Mouse (Mus musculus): ENCODE data around the gene Trim15. TPM values are rescaled to one million over a fixed set of nuclear protein-coding genes. Genes with fewer than 3 reads are reported as not detected.

Gene Trim15
- polyA plus RNA-seq, 1 experiment: not detected

- no peaks in the 10 kb centered on the region for H3K79me2 ChIP-seq (ENCODE audit: control insufficient read depth, insufficient read depth)
- no peak overlapping the region for H3K4me3 ChIP-seq
- no peaks in the 10 kb centered on the region for H3K36me3 ChIP-seq (ENCODE audit: control insufficient read depth, insufficient read depth)
- TF ChIP-seq MAX (IDR thresholded peaks at IDR 0.05; ENCODE audit: low read depth) (no peak), MYOD1 (IDR thresholded peaks at IDR 0.05; ENCODE audit: control insufficient read depth in 1 of 3, insufficient read length in 2 of 3, low read depth in 2 of 3) (no peak), CEBPB (IDR thresholded peaks at IDR 0.05; ENCODE audit: insufficient read depth, poor library complexity, severe bottlenecking) (no peak), POLR2A (IDR thresholded peaks at IDR 0.05; ENCODE audit: insufficient read length, low read depth) (no peak), E2F4 (IDR thresholded peaks at IDR 0.05; ENCODE audit: insufficient read depth) (no peak), USF1 (IDR thresholded peaks at IDR 0.05; ENCODE audit: low read depth) (no peak), TCF3 (IDR thresholded peaks at IDR 0.05; ENCODE audit: insufficient read length, low read depth) (no peak), MYOG (IDR thresholded peaks at IDR 0.05; ENCODE audit: control insufficient read depth in 1 of 3, insufficient read depth in 1 of 3, insufficient read length in 2 of 3, low read depth in 2 of 3) (no peak), TCF12 (IDR thresholded peaks at IDR 0.05; ENCODE audit: insufficient read depth, poor library complexity, severe bottlenecking) (no peak), SRF (IDR thresholded peaks at IDR 0.05; ENCODE audit: control insufficient read depth, insufficient read length, low read depth) (no peak), REST (IDR thresholded peaks at IDR 0.05; ENCODE audit: insufficient read depth, insufficient read length) (no peak), POLR2AphosphoS2 (IDR thresholded peaks at IDR 0.05; ENCODE audit: insufficient read length, low read depth) (no peak)
- no peak overlapping the region for H3K4me2 ChIP-seq (ENCODE audit: low read depth)
- H3ac ChIP-seq (ENCODE audit: control insufficient read depth, insufficient read length): no peak overlapping the region
- peaks cover 4% of the 10 kb centered on the region for H3K27me3 ChIP-seq (ENCODE audit: control insufficient read depth, insufficient read depth, insufficient read length)
These were observed 7.6 kb upstream of the Trim15 start for GRCm38 (mm10) chr17:36874636-36875035.

GRCm38 (mm10) chr17:36869955-36870810 is 3.2 kb upstream of the Trim15 start:
- TF ChIP-seq MYOG (IDR thresholded peaks at IDR 0.05; ENCODE audit: control insufficient read depth in 1 of 3, insufficient read depth in 1 of 3, insufficient read length in 2 of 3, low read depth in 2 of 3) (no peak), CEBPB (IDR thresholded peaks at IDR 0.05; ENCODE audit: insufficient read depth, poor library complexity, severe bottlenecking) (no peak), USF1 (IDR thresholded peaks at IDR 0.05; ENCODE audit: low read depth) (no peak), TCF12 (IDR thresholded peaks at IDR 0.05; ENCODE audit: insufficient read depth, poor library complexity, severe bottlenecking) (no peak), MAX (IDR thresholded peaks at IDR 0.05; ENCODE audit: low read depth) (no peak), POLR2AphosphoS2 (IDR thresholded peaks at IDR 0.05; ENCODE audit: insufficient read length, low read depth) (no peak)
- Histone ChIP-seq H3K36me3 (ENCODE audit: control insufficient read depth, insufficient read depth) (no peaks in the 10 kb centered on the region), H3K79me2 (ENCODE audit: control insufficient read depth, insufficient read depth) (no peaks in the 10 kb centered on the region), H3K27me3 (ENCODE audit: control insufficient read depth, insufficient read depth, insufficient read length) (peaks cover 12% of the 10 kb centered on the region), H3K4me2 (ENCODE audit: low read depth) (no peak overlapping the region), H3ac (ENCODE audit: control insufficient read depth, insufficient read length) (no peak overlapping the region), H3K4me3 (no peak overlapping the region)

- Histone ChIP-seq H3K27me3 (ENCODE audit: control insufficient read depth, insufficient read depth, insufficient read length) (peaks cover 12% of the 10 kb centered on the region), H3ac (ENCODE audit: control insufficient read depth, insufficient read length) (no peak within 1 kb of the TSS), H3K4me2 (ENCODE audit: low read depth) (no peak within 1 kb of the TSS), H3K79me2 (ENCODE audit: control insufficient read depth, insufficient read depth) (no peaks in the 10 kb centered on the region), H3K4me3 (no peak within 1 kb of the TSS), H3K36me3 (ENCODE audit: control insufficient read depth, insufficient read depth) (no peaks in the 10 kb centered on the region)
- TF ChIP-seq SRF (IDR thresholded peaks at IDR 0.05; ENCODE audit: control insufficient read depth, insufficient read length, low read depth) (no peak), MYOD1 (IDR thresholded peaks at IDR 0.05; ENCODE audit: control insufficient read depth in 1 of 3, insufficient read length in 2 of 3, low read depth in 2 of 3) (no peak), POLR2A (IDR thresholded peaks at IDR 0.05; ENCODE audit: insufficient read length, low read depth) (no peak), USF1 (IDR thresholded peaks at IDR 0.05; ENCODE audit: low read depth) (no peak), MYOG (IDR thresholded peaks at IDR 0.05; ENCODE audit: control insufficient read depth in 1 of 3, insufficient read depth in 1 of 3, insufficient read length in 2 of 3, low read depth in 2 of 3) (no peak), MAX (IDR thresholded peaks at IDR 0.05; ENCODE audit: low read depth) (no peak), POLR2AphosphoS2 (IDR thresholded peaks at IDR 0.05; ENCODE audit: insufficient read length, low read depth) (no peak), E2F4 (IDR thresholded peaks at IDR 0.05; ENCODE audit: insufficient read depth) (no peak), TCF12 (IDR thresholded peaks at IDR 0.05; ENCODE audit: insufficient read depth, poor library complexity, severe bottlenecking) (no peak), CEBPB (IDR thresholded peaks at IDR 0.05; ENCODE audit: insufficient read depth, poor library complexity, severe bottlenecking) (no peak), REST (IDR thresholded peaks at IDR 0.05; ENCODE audit: insufficient read depth, insufficient read length) (no peak), TCF3 (IDR thresholded peaks at IDR 0.05; ENCODE audit: insufficient read length, low read depth) (no peak)
These were observed 2.4 kb upstream of the Trim15 start, which contains the start of gene Trim10 for GRCm38 (mm10) chr17:36869284-36869954. Gene Trim10 (plus strand): TSS chr17:36869574.

- TF ChIP-seq POLR2AphosphoS2 (IDR thresholded peaks at IDR 0.05; ENCODE audit: insufficient read length, low read depth): no peak
- TF ChIP-seq POLR2A (IDR thresholded peaks at IDR 0.05; ENCODE audit: insufficient read length, low read depth): no peak
- TF ChIP-seq USF1 (IDR thresholded peaks at IDR 0.05; ENCODE audit: low read depth): no peak
- TF ChIP-seq MYOG (IDR thresholded peaks at IDR 0.05; ENCODE audit: control insufficient read depth in 1 of 3, insufficient read depth in 1 of 3, insufficient read length in 2 of 3, low read depth in 2 of 3): no peak
- no peak for TF ChIP-seq SRF (IDR thresholded peaks at IDR 0.05; ENCODE audit: control insufficient read depth, insufficient read length, low read depth)
- TF ChIP-seq MYOD1 (IDR thresholded peaks at IDR 0.05; ENCODE audit: control insufficient read depth in 1 of 3, insufficient read length in 2 of 3, low read depth in 2 of 3): no peak
- TF ChIP-seq TCF3 (IDR thresholded peaks at IDR 0.05; ENCODE audit: insufficient read length, low read depth): no peak
- TF ChIP-seq CEBPB (IDR thresholded peaks at IDR 0.05; ENCODE audit: insufficient read depth, poor library complexity, severe bottlenecking): no peak
- no peak for TF ChIP-seq REST (IDR thresholded peaks at IDR 0.05; ENCODE audit: insufficient read depth, insufficient read length)
- TF ChIP-seq MAX (IDR thresholded peaks at IDR 0.05; ENCODE audit: low read depth): no peak
- no peak for TF ChIP-seq E2F4 (IDR thresholded peaks at IDR 0.05; ENCODE audit: insufficient read depth)
- no peak for TF ChIP-seq TCF12 (IDR thresholded peaks at IDR 0.05; ENCODE audit: insufficient read depth, poor library complexity, severe bottlenecking)
- no peaks in the 10 kb centered on the region for H3K36me3 ChIP-seq (ENCODE audit: control insufficient read depth, insufficient read depth)
- no peak overlapping the region for H3K4me2 ChIP-seq (ENCODE audit: low read depth)
- no peak overlapping the region for H3ac ChIP-seq (ENCODE audit: control insufficient read depth, insufficient read length)
- no peaks in the 10 kb centered on the region for H3K79me2 ChIP-seq (ENCODE audit: control insufficient read depth, insufficient read depth)
- H3K4me3 ChIP-seq: no peak overlapping the region
- H3K27me3 ChIP-seq (ENCODE audit: control insufficient read depth, insufficient read depth, insufficient read length): peaks cover 12% of the 10 kb centered on the region
These were observed 1.8 kb upstream of the Trim15 start for GRCm38 (mm10) chr17:36868836-36869235.
